Mouse (Mus musculus): Measurements from ENCODE around the gene Yy1.

GRCm38 (mm10) chr12:108764917-108765678 lies 27.7 kb upstream of the Yy1 start:
- TF ChIP-seq POLR2A (IDR thresholded peaks at IDR 0.05; ENCODE audit: insufficient read depth, low read length) (no peak), CTCF (IDR thresholded peaks at IDR 0.05; ENCODE audit: low read depth, low read length) (no peak), EP300 (IDR thresholded peaks at IDR 0.05; ENCODE audit: insufficient read depth, low read depth, low read length) (no peak)
